Comparison of ENCODE assay signal across 8 mouse cellular contexts in genomic region chr10:81134966-81135681, GRCm38 (mm10). TPM values are rescaled to one million over a fixed set of nuclear protein-coding genes. Genes with fewer than 3 reads are reported as not detected.
DNase-seq lines count a peak whose midpoint lies in the region; ATAC-seq lines count a peak whose summit lies in the region.

Gene Zbtb7a (plus strand): TSS chr10:81135220.

- WGBS in embryonic facial prominence, embryonic 11.5 days = 2% methylated on average over 40 of the region's 41 CpGs
- 3% methylated on average over 41 of the region's 41 CpGs for WGBS in heart, embryonic 10.5 days
- WGBS in liver, embryonic 13.5 days (ENCODE audit: insufficient replicate concordance) = under 1% methylated on average over 40 of the region's 41 CpGs
- WGBS in neural tube, embryonic 11.5 days = 1% methylated on average over 41 of the region's 41 CpGs

- no peak for ATAC-seq in embryonic facial prominence, embryonic 11.5 days (replicated peaks; ENCODE audit: insufficient number of reproducible peaks, low FRiP score, low TSS enrichment, low read depth)
- no peak for ATAC-seq in liver, embryonic 13.5 days (ENCODE audit: low read depth)
- no peak for ATAC-seq in neural tube, embryonic 11.5 days (ENCODE audit: insufficient read depth, low FRiP score, low TSS enrichment)

- peak within 1 kb of the TSS; percentile 98 for H3K4me2 ChIP-seq in embryonic facial prominence, embryonic 11.5 days (ENCODE audit: low read depth, low read length)
- H3K4me2 ChIP-seq in liver, embryonic 13.5 days = peak within 1 kb of the TSS; percentile 95
- peak within 1 kb of the TSS; percentile 100 for H3K4me2 ChIP-seq in neural tube, embryonic 11.5 days (ENCODE audit: low read depth)

- H3K9me3 ChIP-seq in embryonic facial prominence, embryonic 11.5 days (replicated peaks; ENCODE audit: control insufficient read depth, low read length) = no peaks in the 10 kb centered on the region
- no peaks in the 10 kb centered on the region for H3K9me3 ChIP-seq in heart, embryonic 10.5 days
- H3K9me3 ChIP-seq in liver, embryonic 13.5 days (replicated peaks) = no peaks in the 10 kb centered on the region
- H3K9me3 ChIP-seq in neural tube, embryonic 11.5 days (ENCODE audit: control insufficient read depth, low read length) = no peaks in the 10 kb centered on the region

- no peaks in the 10 kb centered on the region for H3K36me3 ChIP-seq in embryonic facial prominence, embryonic 11.5 days (replicated peaks; ENCODE audit: control insufficient read depth, insufficient read depth, low read depth, low read length)
- H3K36me3 ChIP-seq in heart, embryonic 10.5 days = no peaks in the 10 kb centered on the region
- peaks cover 14% of the 10 kb centered on the region for H3K36me3 ChIP-seq in liver, embryonic 13.5 days
- no peaks in the 10 kb centered on the region for H3K36me3 ChIP-seq in neural tube, embryonic 11.5 days (ENCODE audit: control insufficient read depth, insufficient read depth, low read length)

- H3K27me3 ChIP-seq in embryonic facial prominence, embryonic 11.5 days (ENCODE audit: control insufficient read depth, insufficient read depth, low read length) = peaks cover 13% of the 10 kb centered on the region
- peaks cover 29% of the 10 kb centered on the region for H3K27me3 ChIP-seq in heart, embryonic 10.5 days (ENCODE audit: insufficient read depth, poor library complexity, severe bottlenecking)
- H3K27me3 ChIP-seq in liver, embryonic 13.5 days = no peaks in the 10 kb centered on the region
- H3K27me3 ChIP-seq in neural tube, embryonic 11.5 days (ENCODE audit: control insufficient read depth, insufficient read depth, low read length) = peaks cover 35% of the 10 kb centered on the region

- peak within 1 kb of the TSS; percentile 91 for H3K9ac ChIP-seq in embryonic facial prominence, embryonic 11.5 days (replicated peaks; ENCODE audit: low read length)
- H3K9ac ChIP-seq in liver, embryonic 13.5 days = peak within 1 kb of the TSS; percentile 97
- H3K9ac ChIP-seq in neural tube, embryonic 11.5 days (ENCODE audit: low read length) = peak within 1 kb of the TSS; percentile 89

- H3K27ac ChIP-seq in embryonic facial prominence, embryonic 11.5 days (replicated peaks; ENCODE audit: low read depth, low read length) = peak within 1 kb of the TSS; percentile 91
- H3K27ac ChIP-seq in heart, embryonic 10.5 days = peak within 1 kb of the TSS; percentile 98
- H3K27ac ChIP-seq in liver, embryonic 13.5 days = peak within 1 kb of the TSS; percentile 99
- peak within 1 kb of the TSS; percentile 93 for H3K27ac ChIP-seq in neural tube, embryonic 11.5 days (ENCODE audit: low read depth, low read length)

- peaks cover 11% of the 10 kb centered on the region for H3K4me1 ChIP-seq in embryonic facial prominence, embryonic 11.5 days (ENCODE audit: control insufficient read depth, insufficient read depth, low read length)
- H3K4me1 ChIP-seq in heart, embryonic 10.5 days = peaks cover 50% of the 10 kb centered on the region
- peaks cover 53% of the 10 kb centered on the region for H3K4me1 ChIP-seq in liver, embryonic 13.5 days (replicated peaks)
- H3K4me1 ChIP-seq in neural tube, embryonic 11.5 days (ENCODE audit: control insufficient read depth, insufficient read depth, low read length) = peaks cover 28% of the 10 kb centered on the region

- peak within 1 kb of the TSS; percentile 76 for H3K4me3 ChIP-seq in embryonic facial prominence, embryonic 11.5 days (ENCODE audit: low read depth, low read length)
- peak within 1 kb of the TSS; percentile 93 for H3K4me3 ChIP-seq in heart, embryonic 10.5 days
- H3K4me3 ChIP-seq in liver, embryonic 13.5 days (replicated peaks) = peak within 1 kb of the TSS; percentile 92
- peak within 1 kb of the TSS; percentile 88 for H3K4me3 ChIP-seq in neural tube, embryonic 11.5 days (ENCODE audit: low read depth, low read length)

- DNase-seq in 416B (ENCODE audit: low read depth) (peak; percentile 49), R1 (ENCODE audit: low read depth, low spot score) (peak; percentile 52)
- DNase-seq in embryonic facial prominence, embryonic 11.5 days (ENCODE audit: low spot score) = peak; percentile 59
- DNase-seq in heart, embryonic 10.5 days (ENCODE audit: low spot score) = peak; percentile 89
- peak; percentile 74 for DNase-seq in kidney, adult 9 months
- peak; percentile 73 for DNase-seq in liver, embryonic 13.5 days
- DNase-seq in neural tube, embryonic 11.5 days (ENCODE audit: low spot score) = peak; percentile 35
- DNase-seq in thymus, postnatal 4 days = peak; percentile 67

RNA-seq across cellular contexts. Expression of gene Zbtb7a, which starts in this region (rescaled TPM):
- 4.9 and 5.5 TPM in 2 replicates for polyA plus RNA-seq in embryonic facial prominence, embryonic 11.5 days (2014; fragmentation: Nextera tagmentation; extraction: Ambion mirVana)
- polyA plus RNA-seq in heart, embryonic 10.5 days (2016; fragmentation: Nextera tagmentation; extraction: Ambion mirVana) = 17.6 and 18.6 TPM in 2 replicates
- 49.1 and 49.6 TPM in 2 replicates for polyA plus RNA-seq in liver, embryonic 13.5 days (2015; fragmentation: Nextera tagmentation; extraction: Ambion mirVana)
- 7.1 and 8.8 TPM in 2 replicates for polyA plus RNA-seq in neural tube, embryonic 11.5 days (2014; fragmentation: Nextera tagmentation; extraction: Ambion mirVana)

Comparison
In these comparisons a context has a peak if more than half of its experiments do, and no peak if none do; other contexts are left out.
1. DNase-seq: peak in every context shown above with its lines; median percentile 89 in heart, embryonic 10.5 days; 74 in kidney, adult 9 months; 73 in liver, embryonic 13.5 days; 67 in thymus, postnatal 4 days; 59 in embryonic facial prominence, embryonic 11.5 days; 52 in R1; 49 in 416B; 35 in neural tube, embryonic 11.5 days.